Mouse (Mus musculus) forebrain, embryonic 12.5 days (tissue): ENCODE data around the gene Vmn2r17. TPM values are rescaled to one million over a fixed set of nuclear protein-coding genes. Genes with fewer than 3 reads are reported as not detected.
A peak's percentile ranks its signal among the peaks of the same experiment; 100 is the strongest.

ENCODE experiments used
- ATAC-seq: fragments of 200-750 bp; cut with Nextera tagmentation; 2 replicates; pipeline ENCODE4 v1.8.0; 2017; ENCODE audit warnings: moderate TSS enrichment; ENCODE audit not compliant: low FRiP score
- H3K27ac ChIP-seq: fragments of 300-500 bp; sonication (generic); 2 replicates; pipeline ENCODE4 v1.5.1; 2016; ENCODE audit warnings: mild to moderate bottlenecking
- H3K27me3 ChIP-seq: fragments of 300-500 bp; sonication (generic); 2 replicates; pipeline ENCODE4 v1.6.1; 2016; ENCODE audit warnings: mild to moderate bottlenecking
- H3K36me3 ChIP-seq: fragments of 300-500 bp; sonication (generic); replicated peaks from 2 replicates; pipeline ENCODE4 v1.6.1; 2016; ENCODE audit warnings: mild to moderate bottlenecking
- H3K4me1 ChIP-seq: fragments of 300-500 bp; sonication (generic); 2 replicates; pipeline ENCODE4 v1.6.1; 2016
- H3K4me2 ChIP-seq: fragments of 300-500 bp; sonication (generic); 2 replicates; pipeline ENCODE4 v1.6.1; 2016; ENCODE audit warnings: mild to moderate bottlenecking, moderate library complexity
- H3K4me3 ChIP-seq: fragments of 300-500 bp; sonication (generic); replicated peaks from 2 replicates; pipeline ENCODE4 v1.5.1; 2016; ENCODE audit warnings: mild to moderate bottlenecking
- H3K9ac ChIP-seq: fragments of 300-500 bp; sonication (generic); 2 replicates; pipeline ENCODE4 v1.6.1; 2016; ENCODE audit warnings: mild to moderate bottlenecking
- H3K9me3 ChIP-seq: fragments of 300-500 bp; sonication (generic); 2 replicates; pipeline ENCODE4 v1.6.1; 2016
- WGBS: fragments of 180-500 bp; shearing (Covaris S2); methylation state at CpG from one replicate; pipeline ENCODE4 v1.1.7; 2016; 5-methylcytosine and 5-hydroxymethylcytosine counted together
- polyA plus RNA-seq: library from polyadenylated mRNA; unstranded; fragments of >200 nt; fragmentation: Nextera tagmentation; extraction: Ambion mirVana; gene quantifications from 2 replicates; pipeline ENCODE4 v1.2.1, GENCODE M21; 2016

Gene Vmn2r17
- not detected in 2 replicates for polyA plus RNA-seq

DNA sequence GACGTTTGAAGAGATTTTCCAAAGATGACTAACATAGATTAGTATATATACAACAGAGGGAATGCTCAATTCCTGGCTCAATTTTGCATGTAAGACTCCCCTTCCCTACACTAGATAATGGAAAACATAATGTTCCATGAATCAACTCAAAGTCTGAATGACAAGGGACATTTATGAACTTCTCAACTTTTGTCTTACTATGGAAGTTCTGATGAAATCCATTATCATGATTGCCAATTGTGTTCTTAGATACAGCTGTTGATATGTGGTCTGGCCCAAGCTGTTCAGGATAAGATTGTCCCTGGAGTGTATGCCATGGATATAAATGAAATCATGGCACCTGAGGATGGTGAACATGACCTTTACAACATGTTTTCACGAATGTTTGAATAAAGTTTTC, at the start of gene Vmn2r17:
Gene Vmn2r17, plus strand, starts transcription at position 301 of the 400 bp plus-strand sequence.
- no peaks in the 10 kb centered on the region for H3K27me3 ChIP-seq

GRCm38 (mm10) chr5:109466576-109467506, 47.4 kb downstream of the Vmn2r17 start:
- ATAC-seq = peak; percentile 61; the same call in 1 of the 2 replicates
- Histone ChIP-seq H3K4me1 (no peaks in the 10 kb centered on the region), H3K9me3 (peaks cover 39% of the 10 kb centered on the region), H3K4me3 (peak overlapping the region; percentile 22), H3K9ac (no peak overlapping the region), H3K27ac (no peak overlapping the region), H3K4me2 (0 out of 2 replicates have a peak overlapping the region, but pooled peaks have one; percentile 13), H3K36me3 (no peaks in the 10 kb centered on the region), H3K27me3 (no peaks in the 10 kb centered on the region)
- 31% methylated on average over 18 of the region's 21 CpGs for WGBS

More for the DNA sequence above, at the start of gene Vmn2r17:
- Histone ChIP-seq H3K9ac (no peak within 1 kb of the TSS), H3K4me3 (no peak within 1 kb of the TSS), H3K4me2 (no peak within 1 kb of the TSS), H3K27ac (no peak within 1 kb of the TSS), H3K4me1 (no peaks in the 10 kb centered on the region), H3K9me3 (peaks cover 8% of the 10 kb centered on the region; the same call in 1 of the 2 replicates), H3K36me3 (no peaks in the 10 kb centered on the region)
- 63% methylated on average over 2 of the region's 2 CpGs for WGBS
- no peak for ATAC-seq

- no peak for ATAC-seq
- H3K4me3 ChIP-seq = no peak overlapping the region
Observed at GRCm38 (mm10) chr5:109506729-109507128, 87.2 kb downstream of the Vmn2r17 start.

More at GRCm38 (mm10) chr5:109506729-109507128, 87.2 kb downstream of the Vmn2r17 start:
- WGBS = 8% methylated on average over 1 of the region's 1 CpGs
- Histone ChIP-seq H3K9ac (no peak overlapping the region), H3K27ac (no peak overlapping the region), H3K9me3 (peaks cover 14% of the 10 kb centered on the region), H3K27me3 (no peaks in the 10 kb centered on the region), H3K4me2 (no peak overlapping the region), H3K36me3 (no peaks in the 10 kb centered on the region), H3K4me1 (no peaks in the 10 kb centered on the region)

Other genes starting within 250 kb of the Vmn2r17 start
- gene Vmn2r13, start 227.5 kb upstream of the Vmn2r17 start, polyA plus RNA-seq = not detected in 2 replicates
- not detected in 2 replicates for gene Vmn2r14, start 195.0 kb upstream of the Vmn2r17 start, polyA plus RNA-seq
- not detected in 2 replicates for gene Vmn2r15, start 122.0 kb upstream of the Vmn2r17 start, polyA plus RNA-seq
- gene Vmn2r16, start 89.5 kb upstream of the Vmn2r17 start, polyA plus RNA-seq = not detected in 2 replicates
- gene Crlf2, start 139.3 kb downstream of the Vmn2r17 start, polyA plus RNA-seq = 4.5 and 5.3 TPM in 2 replicates